Mouse (Mus musculus) heart, postnatal 0 days (tissue): ENCODE data around the gene Tex33.

ENCODE experiments used
- CTCF ChIP-seq: IDR thresholded peaks from 2 replicates; pipeline ENCODE4 v1.5.1; 2016; ENCODE audit warnings: antibody characterized with exemption, control low read depth, low read depth
- EP300 ChIP-seq: IDR thresholded peaks from 2 replicates; pipeline ENCODE4 v1.6.1; 2016; ENCODE audit warnings: antibody characterized with exemption, low read depth

GRCm38 (mm10) chr15:78332981-78333380 lies 62.7 kb downstream of the Tex33 start:
- no peak for TF ChIP-seq EP300
- TF ChIP-seq CTCF, result no peak
